Mouse (Mus musculus) intestine, embryonic 16.5 days (tissue): ENCODE measurements at regions not wholly inside any gene's neighbourhood (a gene's known extent, or its start where the extent isn't known, plus 50 kb on each side); places are given as distances from the start of the nearest gene placed in this dataset.

Source experiments
- ATAC-seq: fragments of 200-750 bp; cut with Nextera tagmentation; 2 replicates; pipeline ENCODE4 v1.8.0; 2017; ENCODE audit warnings: moderate TSS enrichment, moderate library complexity
- H3K27ac ChIP-seq: fragments of 300-500 bp; sonication (generic); 2 replicates; pipeline ENCODE4 v1.5.1; 2014; ENCODE audit warnings: mild to moderate bottlenecking, low read length
- H3K27me3 ChIP-seq: fragments of 300-500 bp; sonication (generic); replicated peaks from 2 replicates; pipeline ENCODE4 v1.6.1; 2014; ENCODE audit warnings: low read length, control low read depth, mixed read lengths; ENCODE audit not compliant: control insufficient read depth, insufficient read depth
- H3K36me3 ChIP-seq: fragments of 300-500 bp; sonication (generic); 2 replicates; pipeline ENCODE4 v1.6.1; 2014; ENCODE audit warnings: low read length, control low read depth; ENCODE audit not compliant: control insufficient read depth, insufficient read depth
- H3K4me1 ChIP-seq: fragments of 300-500 bp; sonication (generic); 2 replicates; pipeline ENCODE4 v1.6.1; 2014; ENCODE audit warnings: low read length, control low read depth, mixed read lengths; ENCODE audit not compliant: control insufficient read depth, insufficient read depth
- H3K4me2 ChIP-seq: fragments of 300-500 bp; sonication (generic); 2 replicates; pipeline ENCODE4 v1.6.1; 2014; ENCODE audit warnings: low read depth, low read length, control low read depth
- H3K4me3 ChIP-seq: fragments of 300-500 bp; sonication (generic); 2 replicates; pipeline ENCODE4 v1.5.1; 2014; ENCODE audit warnings: mild to moderate bottlenecking, low read length
- H3K9ac ChIP-seq: fragments of 300-500 bp; sonication (generic); 2 replicates; pipeline ENCODE4 v1.6.1; 2014; ENCODE audit warnings: low read depth, low read length
- H3K9me3 ChIP-seq: fragments of 300-500 bp; sonication (generic); 2 replicates; pipeline ENCODE4 v1.6.1; 2016; ENCODE audit warnings: low read length, control low read depth; ENCODE audit not compliant: control insufficient read depth
- WGBS: fragments of 180-500 bp; shearing (Covaris S2); extraction: QIAGEN DNeasy Blood & Tissue Kit; methylation state at CpG from one replicate; pipeline ENCODE4 v1.1.7; 2014; 5-methylcytosine and 5-hydroxymethylcytosine counted together

DNA sequence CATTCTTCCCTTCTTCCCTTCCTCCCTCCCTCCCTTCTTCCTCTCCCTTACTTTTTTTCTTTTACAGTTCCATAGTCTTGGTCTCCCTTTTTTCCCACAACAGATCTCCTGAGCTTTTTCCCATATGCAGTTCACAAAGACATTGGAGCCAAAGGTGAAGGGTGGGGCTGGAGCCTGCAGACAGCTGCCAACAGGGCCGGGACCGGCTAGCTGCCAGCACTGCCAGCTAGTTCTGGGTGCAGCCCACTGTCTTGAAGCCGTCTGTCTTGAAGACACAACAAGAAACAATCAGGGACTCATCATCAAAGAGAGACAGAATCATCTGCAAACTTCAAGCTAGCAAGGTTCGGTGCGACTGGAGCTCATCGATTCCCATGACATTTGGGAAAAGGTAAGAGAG lies 588.9 kb upstream of the Pitx2 start:
- 83% methylated on average over 6 of the region's 6 CpGs for WGBS
- Histone ChIP-seq H3K4me3 (no peak overlapping the region), H3K4me1 (no peaks in the 10 kb centered on the region), H3K36me3 (no peaks in the 10 kb centered on the region), H3K4me2 (no peak overlapping the region), H3K27me3 (no peaks in the 10 kb centered on the region), H3K9ac (no peak overlapping the region), H3K27ac (no peak overlapping the region), H3K9me3 (no peaks in the 10 kb centered on the region)
- ATAC-seq: no peak

DNA sequence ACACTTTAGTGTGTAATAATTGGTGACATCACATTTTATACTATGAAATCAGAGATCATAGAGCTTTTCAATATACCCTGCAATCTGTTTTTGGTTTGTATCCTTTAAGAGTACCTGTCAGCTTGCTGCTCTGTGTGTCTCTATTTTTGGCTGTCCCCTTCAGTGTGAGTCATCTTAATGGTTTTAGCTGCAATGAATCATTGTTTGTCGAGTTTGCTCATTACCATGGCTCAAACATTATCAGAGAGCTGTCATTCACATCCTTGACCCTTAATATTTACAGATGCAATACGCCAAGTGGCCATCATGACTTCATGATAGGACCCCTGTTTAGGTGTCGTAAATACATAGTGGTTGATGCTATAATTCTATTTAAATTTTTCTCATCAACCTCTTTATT lies 591.0 kb upstream of the Pitx2 start:
- 50% methylated on average over 3 of the region's 3 CpGs for WGBS
- Histone ChIP-seq H3K27ac (no peak overlapping the region), H3K9ac (no peak overlapping the region), H3K9me3 (no peaks in the 10 kb centered on the region), H3K4me1 (no peaks in the 10 kb centered on the region), H3K4me2 (no peak overlapping the region), H3K27me3 (no peaks in the 10 kb centered on the region), H3K4me3 (no peak overlapping the region), H3K36me3 (no peaks in the 10 kb centered on the region)
- no peak for ATAC-seq

DNA sequence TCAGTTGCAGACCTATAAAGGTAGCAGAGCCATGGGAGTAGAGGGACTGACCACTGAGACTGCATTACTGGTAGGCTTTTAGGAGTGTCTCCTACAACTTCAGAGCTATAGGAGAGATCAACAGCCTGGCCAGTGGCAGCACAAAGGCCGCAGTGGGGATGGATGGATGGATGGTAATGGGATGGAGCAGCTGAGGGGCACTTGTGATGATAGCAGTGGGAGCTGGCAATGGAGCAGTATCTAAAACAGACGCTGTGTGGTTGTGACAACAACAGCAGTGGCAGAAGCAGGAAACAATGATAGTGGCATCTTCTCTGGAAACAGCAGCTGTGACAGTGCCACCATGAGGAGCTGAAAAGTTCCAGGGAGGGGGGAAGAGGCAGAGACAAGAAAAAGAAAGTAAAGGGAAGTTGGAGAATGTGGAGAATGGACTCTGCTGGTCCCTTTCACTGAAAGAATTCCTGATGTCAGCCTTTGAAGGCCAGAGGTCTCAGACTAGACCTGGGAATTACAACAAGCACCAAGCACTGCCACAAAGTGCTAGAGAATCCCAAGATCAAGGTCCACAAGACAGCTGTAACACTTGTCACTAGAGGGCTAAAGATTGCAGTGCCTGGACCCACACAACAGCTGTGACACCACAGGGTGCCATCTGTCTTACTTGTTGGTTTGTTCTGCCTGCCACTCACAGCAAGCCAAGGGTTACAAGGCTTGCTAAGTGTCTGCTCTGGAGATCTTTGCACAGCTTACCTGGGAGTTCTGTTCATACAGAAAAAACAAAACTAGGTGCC lies 624.1 kb upstream of the Pitx2 start:
- Histone ChIP-seq H3K4me3 (no peak overlapping the region), H3K4me1 (no peaks in the 10 kb centered on the region), H3K27ac (no peak overlapping the region), H3K9ac (no peak overlapping the region), H3K9me3 (no peaks in the 10 kb centered on the region), H3K4me2 (no peak overlapping the region), H3K27me3 (no peaks in the 10 kb centered on the region), H3K36me3 (no peaks in the 10 kb centered on the region)
- ATAC-seq: no peak
- 69% methylated on average over 2 of the region's 2 CpGs for WGBS

DNA sequence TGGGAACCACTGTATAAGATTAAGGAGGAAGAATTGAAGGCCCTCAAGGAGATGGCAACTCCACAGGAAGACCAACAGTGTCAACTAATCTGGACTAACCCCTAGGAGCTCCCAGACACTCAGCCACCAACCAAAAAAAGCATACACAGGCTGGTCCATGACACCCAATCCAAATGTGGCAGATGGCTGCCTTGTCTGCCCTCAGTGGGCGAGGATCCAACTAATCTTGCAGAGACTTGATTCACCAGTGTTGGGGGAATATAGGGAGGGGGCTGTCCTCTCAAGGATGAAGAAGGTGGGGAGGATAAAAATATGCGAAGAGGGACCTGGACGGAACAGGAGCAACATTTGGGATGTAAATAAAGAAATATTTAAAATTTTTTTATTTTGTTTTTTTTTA lies 629.1 kb upstream of the Pitx2 start:
- Histone ChIP-seq H3K4me2 (no peak overlapping the region), H3K27ac (no peak overlapping the region), H3K4me1 (no peaks in the 10 kb centered on the region), H3K9me3 (no peaks in the 10 kb centered on the region), H3K27me3 (no peaks in the 10 kb centered on the region), H3K4me3 (no peak overlapping the region), H3K9ac (no peak overlapping the region), H3K36me3 (no peaks in the 10 kb centered on the region)
- ATAC-seq: no peak
- WGBS: 93% methylated on average over 3 of the region's 3 CpGs

DNA sequence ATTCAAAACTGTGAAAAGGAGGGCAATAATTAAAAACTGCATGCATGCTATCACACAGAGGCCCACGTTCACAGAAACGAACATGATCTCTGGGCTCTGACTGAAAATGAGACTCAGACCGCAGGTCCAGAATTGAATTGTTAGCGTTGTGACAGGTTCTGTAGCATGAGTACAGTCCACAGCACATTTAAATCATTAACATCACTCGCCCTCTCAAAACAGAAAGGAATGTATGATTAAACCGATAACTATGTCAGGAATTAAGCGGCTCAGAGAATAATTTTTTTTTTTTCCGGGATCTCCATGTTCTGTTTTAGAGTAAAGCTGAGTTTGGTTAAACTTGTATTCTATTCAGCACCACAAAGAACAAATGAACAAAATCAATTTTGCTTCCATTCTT lies 634.3 kb upstream of the Pitx2 start:
- Histone ChIP-seq H3K27me3 (no peaks in the 10 kb centered on the region), H3K36me3 (no peaks in the 10 kb centered on the region), H3K4me3 (no peak overlapping the region), H3K9me3 (no peaks in the 10 kb centered on the region), H3K4me2 (no peak overlapping the region), H3K9ac (no peak overlapping the region), H3K27ac (no peak overlapping the region), H3K4me1 (no peaks in the 10 kb centered on the region)
- ATAC-seq: no peak
- WGBS: 65% methylated on average over 8 of the region's 8 CpGs

DNA sequence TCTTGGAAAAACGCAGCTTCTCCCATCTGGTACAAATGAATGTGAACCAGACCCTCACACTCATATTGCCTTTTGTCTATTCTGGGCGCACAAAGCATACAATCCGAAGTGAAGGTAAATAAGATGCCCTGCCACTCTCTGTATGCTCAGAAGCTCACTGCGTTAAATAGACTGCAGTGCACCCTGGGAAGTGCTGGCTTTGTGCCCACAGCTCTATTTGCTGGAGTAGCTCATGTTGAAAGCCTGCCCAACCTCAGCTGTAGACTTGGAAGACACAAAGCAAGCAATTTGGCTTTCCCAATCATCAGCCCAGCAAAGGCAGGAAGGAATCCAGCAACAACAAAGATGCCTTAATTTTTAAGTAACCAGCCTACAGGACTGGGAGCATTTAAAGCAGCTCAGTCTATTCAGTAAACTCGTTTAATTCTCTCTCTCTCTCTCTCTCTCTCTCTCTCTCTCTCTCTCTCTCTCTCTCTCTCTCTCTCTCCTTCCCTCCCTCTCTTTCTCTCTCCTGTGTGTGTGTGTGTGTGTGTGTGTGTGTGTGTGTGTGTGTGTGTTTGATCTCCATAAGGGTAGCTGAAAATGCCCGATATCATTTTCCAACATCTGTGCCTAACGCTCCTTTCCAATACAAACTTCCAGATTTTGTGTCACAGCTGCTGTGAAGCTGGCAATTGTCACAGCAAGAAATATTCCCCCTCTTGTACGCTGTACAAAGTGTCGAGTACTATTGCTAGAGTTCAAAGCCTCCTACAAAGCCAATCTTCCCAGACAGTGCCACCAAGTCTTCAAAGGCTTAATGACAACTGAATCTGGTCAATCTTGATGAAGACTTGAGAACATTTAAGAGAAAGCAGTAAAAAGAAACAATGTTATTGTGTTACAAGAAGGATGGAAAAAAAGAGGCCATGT lies 650.5 kb upstream of the Fam241a start:
- H3K27ac ChIP-seq: no peak overlapping the region
- H3K4me3 ChIP-seq: no peak overlapping the region
- ATAC-seq: peak; percentile 36; the same call in 1 of the 2 replicates
- H3K4me1 ChIP-seq: no peaks in the 10 kb centered on the region
- WGBS: 55% methylated on average over 9 of the region's 9 CpGs
- H3K4me2 ChIP-seq: no peak overlapping the region
- H3K27me3 ChIP-seq: no peaks in the 10 kb centered on the region
- no peaks in the 10 kb centered on the region for H3K9me3 ChIP-seq
- H3K9ac ChIP-seq: no peak overlapping the region
- H3K36me3 ChIP-seq: no peaks in the 10 kb centered on the region

DNA sequence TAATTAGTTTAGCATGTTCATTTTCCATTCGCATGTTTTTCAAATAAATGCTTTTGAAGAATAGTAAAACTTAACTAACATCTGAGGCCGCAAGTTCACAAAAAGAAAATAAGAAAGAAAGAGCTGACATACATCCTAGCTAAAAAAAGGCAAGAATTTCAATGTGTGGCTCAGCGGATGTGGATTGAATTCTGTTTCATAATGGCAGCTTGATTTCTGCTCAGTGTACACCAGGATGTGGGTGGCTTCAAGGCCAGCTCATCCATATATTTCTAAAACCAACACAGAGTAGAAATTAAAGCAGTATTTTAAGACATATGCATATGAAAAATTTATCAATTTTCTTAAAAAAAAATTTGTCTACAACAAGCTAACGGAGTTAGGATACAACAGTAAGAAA lies 629.3 kb upstream of the Fam241a start:
- Histone ChIP-seq H3K4me1 (no peaks in the 10 kb centered on the region; the same call in 1 of the 2 replicates), H3K36me3 (no peaks in the 10 kb centered on the region), H3K4me3 (no peak overlapping the region), H3K9me3 (no peaks in the 10 kb centered on the region), H3K27ac (no peak overlapping the region), H3K27me3 (no peaks in the 10 kb centered on the region), H3K4me2 (no peak overlapping the region), H3K9ac (no peak overlapping the region)
- 92% methylated on average over 4 of the region's 4 CpGs for WGBS
- no peak for ATAC-seq

DNA sequence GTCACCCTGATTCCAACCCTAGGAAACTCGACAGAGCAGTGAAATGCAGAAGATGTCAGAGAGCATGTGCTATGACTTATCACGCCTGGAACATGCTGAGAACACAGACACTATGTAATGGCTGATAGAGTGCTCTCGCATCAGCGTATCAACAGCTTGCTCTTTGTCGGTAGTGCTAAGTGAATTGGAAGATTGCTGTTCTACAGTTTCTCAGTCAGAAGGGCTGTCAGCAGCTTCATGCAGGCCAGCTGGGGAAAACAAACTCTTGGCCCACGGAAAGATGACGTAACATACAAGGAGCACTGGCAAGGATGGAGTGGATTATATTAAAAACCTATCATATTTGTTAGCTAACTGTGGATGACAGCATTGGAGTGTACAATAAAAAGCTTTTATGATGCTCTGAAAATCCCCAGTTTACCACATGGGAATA lies 624.6 kb upstream of the Fam241a start:
- Histone ChIP-seq H3K4me2 (no peak overlapping the region; the same call in 1 of the 2 replicates), H3K36me3 (no peaks in the 10 kb centered on the region), H3K9me3 (no peaks in the 10 kb centered on the region), H3K4me1 (no peaks in the 10 kb centered on the region; the same call in 1 of the 2 replicates), H3K27me3 (no peaks in the 10 kb centered on the region), H3K27ac (no peak overlapping the region; the same call in 1 of the 2 replicates), H3K9ac (no peak overlapping the region), H3K4me3 (no peak overlapping the region)
- ATAC-seq: peak; percentile 76
- 47% methylated on average over 7 of the region's 7 CpGs for WGBS

DNA sequence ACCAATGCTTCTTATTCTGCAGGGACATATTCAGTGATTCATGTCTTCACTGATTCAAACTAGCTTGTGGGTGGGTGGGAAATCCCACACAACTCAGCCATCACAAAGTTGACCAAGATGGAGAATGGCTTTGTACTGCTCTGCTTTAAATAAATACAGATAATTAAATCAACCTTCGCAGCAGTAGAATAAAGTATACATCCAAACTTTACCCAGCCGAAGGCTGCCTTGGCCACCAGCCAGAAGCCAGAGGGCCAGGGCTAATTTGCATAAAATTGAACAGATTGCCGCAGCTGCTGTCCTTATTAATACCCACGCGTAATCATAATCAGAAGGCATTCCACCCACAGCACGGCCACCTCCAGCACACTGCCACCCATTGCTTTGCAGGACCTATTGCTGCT lies 623.8 kb upstream of the Fam241a start:
- Histone ChIP-seq H3K4me3 (no peak overlapping the region), H3K9ac (no peak overlapping the region), H3K36me3 (no peaks in the 10 kb centered on the region), H3K27ac (no peak overlapping the region; the same call in 1 of the 2 replicates), H3K4me2 (peak overlapping the region; percentile 30), H3K9me3 (no peaks in the 10 kb centered on the region), H3K4me1 (no peaks in the 10 kb centered on the region; the same call in 1 of the 2 replicates), H3K27me3 (no peaks in the 10 kb centered on the region)
- 45% methylated on average over 6 of the region's 6 CpGs for WGBS
- ATAC-seq: no peak; the same call in 1 of the 2 replicates
